Mouse (Mus musculus) neural tube, embryonic 13.5 days (tissue): ENCODE data around the gene Mylk. TPM values are rescaled to one million over a fixed set of nuclear protein-coding genes. Genes with fewer than 3 reads are reported as not detected.
A peak's percentile ranks its signal among the peaks of the same experiment; 100 is the strongest.
"Not testable (repeated sequence)": the region's sequence is repeated elsewhere in the genome, so short reads cannot be mapped to it uniquely, and the experiment has no call there.

ENCODE experiments used
- ATAC-seq: fragments of 200-750 bp; cut with Nextera tagmentation; 2 replicates; pipeline ENCODE4 v1.8.0; 2017; ENCODE audit warnings: low read depth, mild to moderate bottlenecking, moderate TSS enrichment, moderate library complexity
- H3K27ac ChIP-seq: fragments of 300-500 bp; sonication (generic); replicated peaks from 2 replicates; pipeline ENCODE4 v1.5.1; 2015; ENCODE audit warnings: moderate library complexity, mild to moderate bottlenecking, inconsistent platforms
- H3K27me3 ChIP-seq: fragments of 300-500 bp; sonication (generic); 2 replicates; pipeline ENCODE4 v1.6.1; 2015; ENCODE audit warnings: mild to moderate bottlenecking, inconsistent platforms
- H3K36me3 ChIP-seq: fragments of 300-500 bp; sonication (generic); 2 replicates; pipeline ENCODE4 v1.6.1; 2015; ENCODE audit warnings: mild to moderate bottlenecking, inconsistent platforms
- H3K4me1 ChIP-seq: fragments of 300-500 bp; sonication (generic); replicated peaks from 2 replicates; pipeline ENCODE4 v1.6.1; 2015; ENCODE audit warnings: inconsistent platforms
- H3K4me2 ChIP-seq: fragments of 300-500 bp; sonication (generic); 2 replicates; pipeline ENCODE4 v1.6.1; 2015; ENCODE audit warnings: inconsistent platforms, mild to moderate bottlenecking, moderate library complexity
- H3K4me3 ChIP-seq: fragments of 300-500 bp; sonication (generic); 2 replicates; pipeline ENCODE4 v1.5.1; 2015; ENCODE audit warnings: mild to moderate bottlenecking, inconsistent platforms
- H3K9ac ChIP-seq: fragments of 300-500 bp; sonication (generic); 2 replicates; pipeline ENCODE4 v1.6.1; 2015; ENCODE audit warnings: moderate library complexity, mild to moderate bottlenecking, inconsistent platforms
- H3K9me3 ChIP-seq: fragments of 300-500 bp; sonication (generic); 2 replicates; pipeline ENCODE4 v1.6.1; 2016; ENCODE audit warnings: inconsistent platforms
- WGBS: fragments of 180-500 bp; shearing (Covaris S2); methylation state at CpG from one replicate; pipeline ENCODE4 v1.1.7; 2015; 5-methylcytosine and 5-hydroxymethylcytosine counted together
- polyA plus RNA-seq: library from polyadenylated mRNA; unstranded; fragments of >200 nt; fragmentation: Nextera tagmentation; extraction: Ambion mirVana; gene quantifications from 2 replicates; pipeline ENCODE4 v1.2.1, GENCODE M21; 2015

The Mylk gene
- 3.6 and 6.9 TPM in 2 replicates for polyA plus RNA-seq

GRCm38 (mm10) chr16:34745065-34745585, at the start of gene Mylk:
Gene Mylk (plus strand): TSS chr16:34745210.
- under 1% methylated on average over 48 of the region's 48 CpGs for WGBS
- no peak within 1 kb of the TSS for H3K27ac ChIP-seq
- peak; percentile 89 for ATAC-seq
- peaks cover 35% of the 10 kb centered on the region for H3K27me3 ChIP-seq
- peak within 1 kb of the TSS; percentile 45 for H3K4me3 ChIP-seq
- H3K4me2 ChIP-seq = peak within 1 kb of the TSS; percentile 84
- H3K36me3 ChIP-seq = no peaks in the 10 kb centered on the region
- peaks cover 31% of the 10 kb centered on the region for H3K4me1 ChIP-seq
- H3K9ac ChIP-seq = peak within 1 kb of the TSS; percentile 67
- no peaks in the 10 kb centered on the region for H3K9me3 ChIP-seq

- H3K4me3 ChIP-seq, H3K9ac ChIP-seq, H3K4me1 ChIP-seq, H3K4me2 ChIP-seq, H3K36me3 ChIP-seq, H3K27ac ChIP-seq, ATAC-seq, H3K27me3 ChIP-seq, H3K9me3 ChIP-seq: not testable (repeated sequence)
- 85% methylated on average over 3 of the region's 3 CpGs for WGBS
Measured at GRCm38 (mm10) chr16:34698721-34699120, 46.3 kb upstream of the Mylk start.

GRCm38 (mm10) chr16:34700165-34700827, 44.7 kb upstream of the Mylk start:
- Histone ChIP-seq H3K36me3 (peaks cover 9% of the 10 kb centered on the region), H3K27me3 (no peaks in the 10 kb centered on the region), H3K4me1 (no peaks in the 10 kb centered on the region), H3K4me2 (no peak overlapping the region), H3K9ac (no peak overlapping the region), H3K27ac (no peak overlapping the region), H3K4me3 (no peak overlapping the region), H3K9me3 (no peaks in the 10 kb centered on the region)
- peak; percentile 80 for ATAC-seq
- WGBS = 36% methylated on average over 7 of the region's 7 CpGs

GRCm38 (mm10) chr16:34700828-34701216, 44.2 kb upstream of the Mylk start:
- Histone ChIP-seq H3K4me2 (no peak overlapping the region), H3K27ac (no peak overlapping the region), H3K9ac (no peak overlapping the region), H3K4me3 (no peak overlapping the region), H3K27me3 (no peaks in the 10 kb centered on the region), H3K4me1 (no peaks in the 10 kb centered on the region), H3K9me3 (no peaks in the 10 kb centered on the region), H3K36me3 (peaks cover 14% of the 10 kb centered on the region)
- no peak for ATAC-seq
- 90% methylated on average over 6 of the region's 6 CpGs for WGBS

DNA sequence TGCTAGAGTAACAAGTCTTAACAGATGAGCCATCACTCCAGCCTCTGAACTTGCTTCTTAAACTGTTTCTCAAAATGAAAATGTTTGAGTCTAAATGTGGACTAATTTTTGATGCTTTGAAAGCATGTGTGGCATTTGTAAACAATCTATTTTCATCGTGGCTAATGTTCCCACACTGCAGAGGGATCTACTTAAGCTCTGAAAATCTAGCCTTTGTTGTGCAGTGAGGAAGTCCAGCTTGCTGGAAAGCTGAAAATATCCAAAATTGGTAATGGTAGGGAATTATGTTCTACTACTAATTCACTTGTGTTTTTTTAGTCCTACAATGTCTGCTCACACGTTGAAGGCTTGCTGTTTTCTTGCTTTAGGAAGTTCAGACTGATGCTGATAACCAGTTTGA, 39.0 kb upstream of the Mylk start:
- Histone ChIP-seq H3K4me3 (no peak overlapping the region), H3K27me3 (no peaks in the 10 kb centered on the region), H3K9ac (no peak overlapping the region), H3K4me2 (no peak overlapping the region), H3K36me3 (peaks cover 32% of the 10 kb centered on the region), H3K27ac (no peak overlapping the region), H3K4me1 (no peaks in the 10 kb centered on the region), H3K9me3 (no peaks in the 10 kb centered on the region)
- 86% methylated on average over 2 of the region's 2 CpGs for WGBS
- ATAC-seq = no peak

DNA sequence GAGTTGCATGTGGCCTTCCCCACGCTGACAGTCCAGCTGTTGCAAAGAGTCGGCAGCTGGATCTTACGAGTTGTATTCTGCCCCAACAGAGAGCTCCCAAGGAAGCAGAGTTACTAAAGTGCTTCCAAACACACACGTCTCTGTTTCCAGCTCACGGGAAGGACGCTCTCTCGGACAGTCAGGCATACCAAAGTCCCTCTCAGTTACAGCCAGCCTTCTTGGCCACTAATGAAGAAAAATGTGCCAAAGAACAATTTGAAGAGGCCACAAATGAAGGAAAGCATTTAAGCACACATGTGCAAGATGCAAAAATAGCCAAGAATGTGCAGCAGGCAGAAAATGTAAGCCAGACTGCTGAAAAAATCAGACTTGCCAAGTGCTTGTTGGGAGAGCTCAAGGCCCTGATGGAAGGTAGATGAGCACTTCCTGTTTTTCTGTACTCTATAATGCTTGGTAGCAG, 38.5 kb upstream of the Mylk start:
- Histone ChIP-seq H3K27me3 (no peaks in the 10 kb centered on the region), H3K27ac (no peak overlapping the region), H3K9ac (no peak overlapping the region), H3K36me3 (peaks cover 32% of the 10 kb centered on the region), H3K9me3 (no peaks in the 10 kb centered on the region), H3K4me1 (no peaks in the 10 kb centered on the region), H3K4me3 (no peak overlapping the region), H3K4me2 (no peak overlapping the region)
- no peak for ATAC-seq
- WGBS = 88% methylated on average over 7 of the region's 7 CpGs

GRCm38 (mm10) chr16:34711481-34711880, 33.5 kb upstream of the Mylk start:
- H3K27ac ChIP-seq = no peak overlapping the region
- no peak for ATAC-seq
- no peak overlapping the region for H3K4me3 ChIP-seq
- H3K4me1 ChIP-seq = no peaks in the 10 kb centered on the region
- no peak overlapping the region for H3K4me2 ChIP-seq
- H3K36me3 ChIP-seq = peaks cover 25% of the 10 kb centered on the region
- no peaks in the 10 kb centered on the region for H3K9me3 ChIP-seq
- no peak overlapping the region for H3K9ac ChIP-seq
- no peaks in the 10 kb centered on the region for H3K27me3 ChIP-seq
- WGBS = 86% methylated on average over 3 of the region's 3 CpGs

DNA sequence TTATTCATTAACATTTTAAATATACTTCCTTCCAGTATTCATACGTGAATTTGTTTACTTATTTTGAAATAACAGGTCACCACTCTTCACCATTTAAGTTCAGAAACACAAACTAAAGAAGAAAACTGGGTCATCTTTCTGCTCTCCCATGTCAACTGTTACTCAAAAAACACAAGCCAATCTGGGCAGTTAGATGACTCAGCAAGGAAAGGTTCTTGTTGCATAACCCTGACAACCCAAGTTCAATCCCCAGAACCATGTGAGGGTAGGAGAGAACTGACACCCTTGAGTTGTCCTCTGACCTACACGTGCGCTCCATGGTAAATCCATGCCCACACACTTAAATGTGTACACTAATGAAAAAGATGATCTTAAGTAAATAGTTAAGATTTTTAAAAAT, 19.9 kb upstream of the Mylk start:
- no peak overlapping the region for H3K4me2 ChIP-seq
- H3K27me3 ChIP-seq = no peaks in the 10 kb centered on the region
- 93% methylated on average over 3 of the region's 3 CpGs for WGBS
- H3K27ac ChIP-seq = no peak overlapping the region
- no peaks in the 10 kb centered on the region for H3K4me1 ChIP-seq
- H3K9ac ChIP-seq = no peak overlapping the region
- 0 out of 2 replicates have a peak, but pooled peaks cover 7% of the 10 kb centered on the region for H3K9me3 ChIP-seq
- no peak for ATAC-seq
- no peak overlapping the region for H3K4me3 ChIP-seq
- H3K36me3 ChIP-seq = peaks cover 29% of the 10 kb centered on the region

GRCm38 (mm10) chr16:34728610-34729009, 16.4 kb upstream of the Mylk start:
- H3K9ac ChIP-seq, H3K27me3 ChIP-seq, H3K4me1 ChIP-seq, ATAC-seq, H3K4me2 ChIP-seq, H3K27ac ChIP-seq, H3K4me3 ChIP-seq, H3K9me3 ChIP-seq: not testable (repeated sequence)
- peaks cover 11% of the 10 kb centered on the region for H3K36me3 ChIP-seq

- no peaks in the 10 kb centered on the region for H3K27me3 ChIP-seq
- no peak overlapping the region for H3K27ac ChIP-seq
- H3K36me3 ChIP-seq = peaks cover 6% of the 10 kb centered on the region; the same call in 1 of the 2 replicates
- no peaks in the 10 kb centered on the region for H3K4me1 ChIP-seq
- WGBS = 93% methylated on average over 1 of the region's 1 CpGs
- no peak overlapping the region for H3K4me2 ChIP-seq
- H3K4me3 ChIP-seq = no peak overlapping the region
- 0 out of 2 replicates have a peak, but pooled peaks cover 9% of the 10 kb centered on the region for H3K9me3 ChIP-seq
- ATAC-seq = no peak
- H3K9ac ChIP-seq = no peak overlapping the region
Measured at GRCm38 (mm10) chr16:34729371-34729770, 15.6 kb upstream of the Mylk start.

DNA sequence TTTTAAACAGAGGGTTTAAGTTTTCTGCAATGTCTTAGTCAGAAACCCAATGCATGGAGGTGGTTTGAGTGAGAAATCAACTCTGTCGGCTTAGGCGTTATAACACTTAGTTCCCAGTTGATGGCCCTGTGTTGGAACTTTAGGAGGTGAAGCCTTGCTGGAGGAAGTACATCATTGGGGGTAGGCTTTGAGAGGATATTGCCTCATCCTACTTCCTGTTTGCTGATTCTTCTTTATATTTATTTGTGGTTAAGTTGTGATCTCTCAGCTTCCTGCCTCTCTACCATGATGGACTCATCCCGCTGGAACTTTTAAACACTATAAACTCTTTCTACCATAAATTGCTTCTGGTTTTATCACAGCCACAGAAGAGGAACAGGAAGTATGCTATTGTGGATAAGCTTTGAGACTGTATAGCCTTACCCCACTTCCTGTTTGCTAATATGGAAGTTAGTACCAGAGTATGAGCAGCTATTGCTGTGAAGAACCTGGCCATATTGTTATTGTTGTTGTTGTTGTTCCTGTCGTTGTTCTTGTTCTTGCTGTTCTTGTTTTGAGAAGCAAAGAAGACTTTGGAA, 6.3 kb upstream of the Mylk start:
- no peaks in the 10 kb centered on the region for H3K4me1 ChIP-seq
- 92% methylated on average over 4 of the region's 4 CpGs for WGBS

GRCm38 (mm10) chr16:34742930-34743329, 2.1 kb upstream of the Mylk start:
- H3K27ac ChIP-seq = no peak overlapping the region
- peaks cover 31% of the 10 kb centered on the region for H3K27me3 ChIP-seq
- WGBS = 53% methylated on average over 2 of the region's 2 CpGs
- no peaks in the 10 kb centered on the region for H3K9me3 ChIP-seq
- ATAC-seq = no peak
- no peak overlapping the region for H3K4me2 ChIP-seq
- H3K36me3 ChIP-seq = no peaks in the 10 kb centered on the region
- no peak overlapping the region for H3K9ac ChIP-seq
- no peak overlapping the region for H3K4me3 ChIP-seq
- H3K4me1 ChIP-seq = peaks cover 12% of the 10 kb centered on the region

More for the DNA sequence above, 6.3 kb upstream of the Mylk start:
- H3K9ac ChIP-seq = no peak overlapping the region
- H3K4me3 ChIP-seq = no peak overlapping the region
- no peaks in the 10 kb centered on the region for H3K36me3 ChIP-seq
- H3K9me3 ChIP-seq = no peaks in the 10 kb centered on the region
- H3K27me3 ChIP-seq = peaks cover 4% of the 10 kb centered on the region
- no peak overlapping the region for H3K27ac ChIP-seq
- H3K4me2 ChIP-seq = no peak overlapping the region
- ATAC-seq = no peak
